Mouse (Mus musculus): Measurements from ENCODE around the gene Ccl17. TPM values are rescaled to one million over a fixed set of nuclear protein-coding genes. Genes with fewer than 3 reads are reported as not detected.

Ccl17 gene
- total RNA-seq, 1 experiment: 5.1 TPM

- H3K9me3 ChIP-seq (ENCODE audit: control insufficient read depth, insufficient read depth, low read depth, low read length): no peaks in the 10 kb centered on the region
- in situ Hi-C loops (cut with MboI; ENCODE audit: low sequenced_read_pairs in 2 of 2, unreplicated experiment in 2 of 2): no loop called here
- no peaks in the 10 kb centered on the region for H3K36me3 ChIP-seq (ENCODE audit: control insufficient read depth, insufficient read depth, low read length, poor library complexity, severe bottlenecking)
- H3K9ac ChIP-seq (ENCODE audit: insufficient read depth, low read depth, low read length, poor library complexity, severe bottlenecking): no peak overlapping the region
- peaks cover 0 to 4% of the 10 kb centered on the region in 2 experiments; a peak in 1 of 4 replicates for H3K4me1 ChIP-seq (ENCODE audit: control insufficient read depth in 2 of 2, insufficient read depth in 2 of 2, low read length in 2 of 2, poor library complexity in 1 of 2)
- DNase-seq (ENCODE audit: low read depth, low spot score): no peak
- H3K27ac ChIP-seq (ENCODE audit: insufficient read depth, low read depth, low read length, poor library complexity, severe bottlenecking): no peak overlapping the region
- TF ChIP-seq MAFK (IDR thresholded peaks at IDR 0.05; ENCODE audit: insufficient read depth, low read depth, low read length) (no peak), ZC3H11A (IDR thresholded peaks at IDR 0.05; ENCODE audit: borderline replicate concordance, low read depth, low read length) (no peak), CHD2 (IDR thresholded peaks at IDR 0.05; ENCODE audit: low read depth, low read length) (no peak), ZNF384 (IDR thresholded peaks at IDR 0.05; ENCODE audit: low read depth, low read length) (no peak), HCFC1 (IDR thresholded peaks at IDR 0.05; ENCODE audit: borderline replicate concordance, insufficient read depth, low read length) (no peak)
- H3K4me3 ChIP-seq (ENCODE audit: insufficient read depth in 1 of 2, low read depth in 1 of 2, low read length in 2 of 2, poor library complexity in 1 of 2, severe bottlenecking in 1 of 2): no peak overlapping the region
These were observed 37.2 kb upstream of the Ccl17 start for GRCm38 (mm10) chr8:94773048-94773447.

- H3K9me3 ChIP-seq (ENCODE audit: control insufficient read depth, insufficient read depth, low read depth, low read length): no peaks in the 10 kb centered on the region
- H3K4me3 ChIP-seq (ENCODE audit: insufficient read depth in 1 of 2, low read depth in 1 of 2, low read length in 2 of 2, poor library complexity in 1 of 2, severe bottlenecking in 1 of 2): no peak overlapping the region
- H3K36me3 ChIP-seq (ENCODE audit: control insufficient read depth, insufficient read depth, low read length, poor library complexity, severe bottlenecking): no peaks in the 10 kb centered on the region
- peaks cover 0 to 4% of the 10 kb centered on the region in 2 experiments; a peak in 1 of 4 replicates for H3K4me1 ChIP-seq (ENCODE audit: control insufficient read depth in 2 of 2, insufficient read depth in 2 of 2, low read length in 2 of 2, poor library complexity in 1 of 2)
- H3K27ac ChIP-seq (ENCODE audit: insufficient read depth, low read depth, low read length, poor library complexity, severe bottlenecking): no peak overlapping the region
- in situ Hi-C loops (cut with MboI; ENCODE audit: low sequenced_read_pairs in 2 of 2, unreplicated experiment in 2 of 2): no loop called here
- DNase-seq (ENCODE audit: low read depth, low spot score): no peak
- no peak overlapping the region for H3K9ac ChIP-seq (ENCODE audit: insufficient read depth, low read depth, low read length, poor library complexity, severe bottlenecking)
- no peak for TF ChIP-seq ZNF384 (IDR thresholded peaks at IDR 0.05; ENCODE audit: low read depth, low read length)
- no peak for TF ChIP-seq HCFC1 (IDR thresholded peaks at IDR 0.05; ENCODE audit: borderline replicate concordance, insufficient read depth, low read length)
- TF ChIP-seq ZC3H11A (IDR thresholded peaks at IDR 0.05; ENCODE audit: borderline replicate concordance, low read depth, low read length): no peak
- no peak for TF ChIP-seq CHD2 (IDR thresholded peaks at IDR 0.05; ENCODE audit: low read depth, low read length)
- no peak for TF ChIP-seq MAFK (IDR thresholded peaks at IDR 0.05; ENCODE audit: insufficient read depth, low read depth, low read length)
These were observed 36.5 kb upstream of the Ccl17 start for GRCm38 (mm10) chr8:94773700-94774171.

GRCm38 (mm10) chr8:94774601-94775000 is 35.7 kb upstream of the Ccl17 start:
- no peak for DNase-seq (ENCODE audit: low read depth, low spot score)
- Histone ChIP-seq H3K9me3 (ENCODE audit: control insufficient read depth, insufficient read depth, low read depth, low read length) (no peaks in the 10 kb centered on the region), H3K4me3 (ENCODE audit: insufficient read depth in 1 of 2, low read depth in 1 of 2, low read length in 2 of 2, poor library complexity in 1 of 2, severe bottlenecking in 1 of 2) (no peak overlapping the region), H3K9ac (ENCODE audit: insufficient read depth, low read depth, low read length, poor library complexity, severe bottlenecking) (no peak overlapping the region), H3K27ac (ENCODE audit: insufficient read depth, low read depth, low read length, poor library complexity, severe bottlenecking) (no peak overlapping the region), H3K36me3 (ENCODE audit: control insufficient read depth, insufficient read depth, low read length, poor library complexity, severe bottlenecking) (no peaks in the 10 kb centered on the region), H3K4me1 (ENCODE audit: control insufficient read depth in 2 of 2, insufficient read depth in 2 of 2, low read length in 2 of 2, poor library complexity in 1 of 2) (peaks cover 0 to 4% of the 10 kb centered on the region in 2 experiments; a peak in 1 of 4 replicates)
- TF ChIP-seq HCFC1 (IDR thresholded peaks at IDR 0.05; ENCODE audit: borderline replicate concordance, insufficient read depth, low read length): no peak
- no peak for TF ChIP-seq ZNF384 (IDR thresholded peaks at IDR 0.05; ENCODE audit: low read depth, low read length)
- TF ChIP-seq MAFK (IDR thresholded peaks at IDR 0.05; ENCODE audit: insufficient read depth, low read depth, low read length): no peak
- no peak for TF ChIP-seq ZC3H11A (IDR thresholded peaks at IDR 0.05; ENCODE audit: borderline replicate concordance, low read depth, low read length)
- no peak for TF ChIP-seq CHD2 (IDR thresholded peaks at IDR 0.05; ENCODE audit: low read depth, low read length)
- in situ Hi-C loops (cut with MboI; ENCODE audit: low sequenced_read_pairs in 2 of 2, unreplicated experiment in 2 of 2): no loop called here

- no peaks in the 10 kb centered on the region for H3K36me3 ChIP-seq (ENCODE audit: control insufficient read depth, insufficient read depth, low read length, poor library complexity, severe bottlenecking)
- TF ChIP-seq HCFC1 (IDR thresholded peaks at IDR 0.05; ENCODE audit: borderline replicate concordance, insufficient read depth, low read length) (no peak), CHD2 (IDR thresholded peaks at IDR 0.05; ENCODE audit: low read depth, low read length) (no peak), MAFK (IDR thresholded peaks at IDR 0.05; ENCODE audit: insufficient read depth, low read depth, low read length) (no peak), ZC3H11A (IDR thresholded peaks at IDR 0.05; ENCODE audit: borderline replicate concordance, low read depth, low read length) (no peak), ZNF384 (IDR thresholded peaks at IDR 0.05; ENCODE audit: low read depth, low read length) (no peak)
- no peak overlapping the region for H3K4me3 ChIP-seq (ENCODE audit: insufficient read depth in 1 of 2, low read depth in 1 of 2, low read length in 2 of 2, poor library complexity in 1 of 2, severe bottlenecking in 1 of 2)
- DNase-seq (ENCODE audit: low read depth, low spot score): no peak
- H3K4me1 ChIP-seq (ENCODE audit: control insufficient read depth in 2 of 2, insufficient read depth in 2 of 2, low read length in 2 of 2, poor library complexity in 1 of 2): peaks cover 0 to 11% of the 10 kb centered on the region in 2 experiments; a peak in 1 of 4 replicates
- no peak overlapping the region for H3K9ac ChIP-seq (ENCODE audit: insufficient read depth, low read depth, low read length, poor library complexity, severe bottlenecking)
- in situ Hi-C loops (cut with MboI; ENCODE audit: low sequenced_read_pairs in 2 of 2, unreplicated experiment in 2 of 2): no loop called here
- H3K27ac ChIP-seq (ENCODE audit: insufficient read depth, low read depth, low read length, poor library complexity, severe bottlenecking): no peak overlapping the region
- H3K9me3 ChIP-seq (ENCODE audit: control insufficient read depth, insufficient read depth, low read depth, low read length): no peaks in the 10 kb centered on the region
These were observed 33.9 kb upstream of the Ccl17 start for GRCm38 (mm10) chr8:94776346-94776745.
